Mouse (Mus musculus) c-Kit-positive CD71-positive TER-119-negative erythroid progenitor cells, embryonic 14.5 days (primary cell): Measurements from ENCODE around the gene Hoxa9.

Experiments used
- DNase-seq: peaks from one replicate; pipeline ENCODE4 v3.0.0-alpha.2; 2013; ENCODE audit warnings: low read depth

Hoxa9 gene

GRCm38 (mm10) chr6:52230516-52231165, at the start of gene Hoxa9:
TSS of gene Hoxa9 (minus strand) at chr6:52231089.
- DNase-seq: no peak

GRCm38 (mm10) chr6:52276920-52277319, 46.0 kb upstream of the Hoxa9 start:
- no peak for DNase-seq

DNA sequence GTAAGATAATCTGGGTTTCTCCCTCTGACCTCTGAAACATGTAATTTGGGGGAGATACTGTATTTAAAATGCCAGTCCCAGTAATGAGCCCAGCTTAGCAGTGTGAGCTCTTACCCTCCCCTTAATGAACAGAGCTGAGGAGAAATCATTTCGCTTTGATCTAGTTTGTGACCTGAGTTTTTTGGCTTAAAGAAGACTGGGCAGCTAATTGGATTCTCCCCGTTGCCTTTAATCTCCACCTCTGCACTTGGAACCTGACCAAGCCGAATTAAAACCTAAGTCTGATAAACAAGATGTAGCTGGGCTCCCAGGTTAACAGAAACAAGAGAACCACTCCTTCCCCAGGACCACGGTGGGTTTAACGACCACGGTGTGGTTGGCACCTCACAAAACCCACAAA, 45.5 kb upstream of the Hoxa9 start:
- DNase-seq: no peak

- no peak for DNase-seq
Observed at GRCm38 (mm10) chr6:52275563-52276280, 44.8 kb upstream of the Hoxa9 start.

DNA sequence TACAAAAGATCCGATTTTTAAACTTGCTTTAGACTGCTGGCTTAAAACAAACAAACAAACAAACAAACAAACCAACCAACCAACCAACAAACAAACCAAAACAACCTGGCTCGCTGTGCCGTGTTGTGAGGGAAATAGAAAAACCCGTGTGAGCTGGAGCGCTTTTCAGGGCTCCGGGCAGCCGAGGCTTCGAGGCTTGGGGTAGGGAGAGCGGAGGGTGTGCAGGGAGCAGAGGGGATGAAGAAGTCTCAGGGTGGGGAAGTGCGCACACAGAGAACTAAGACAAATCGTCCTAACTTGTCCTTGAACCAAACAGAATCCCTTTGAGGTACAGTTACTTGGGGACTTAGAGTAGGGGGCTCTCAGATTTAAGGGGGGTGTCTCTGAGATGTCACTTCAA, 43.7 kb upstream of the Hoxa9 start:
- DNase-seq: no peak

- DNase-seq: no peak
Observed at GRCm38 (mm10) chr6:52273656-52274280, 42.9 kb upstream of the Hoxa9 start.

- DNase-seq: no peak
Observed at GRCm38 (mm10) chr6:52272766-52273655, 42.1 kb upstream of the Hoxa9 start.

GRCm38 (mm10) chr6:52270494-52271480, 39.9 kb upstream of the Hoxa9 start:
- peak; percentile 17 for DNase-seq

DNA sequence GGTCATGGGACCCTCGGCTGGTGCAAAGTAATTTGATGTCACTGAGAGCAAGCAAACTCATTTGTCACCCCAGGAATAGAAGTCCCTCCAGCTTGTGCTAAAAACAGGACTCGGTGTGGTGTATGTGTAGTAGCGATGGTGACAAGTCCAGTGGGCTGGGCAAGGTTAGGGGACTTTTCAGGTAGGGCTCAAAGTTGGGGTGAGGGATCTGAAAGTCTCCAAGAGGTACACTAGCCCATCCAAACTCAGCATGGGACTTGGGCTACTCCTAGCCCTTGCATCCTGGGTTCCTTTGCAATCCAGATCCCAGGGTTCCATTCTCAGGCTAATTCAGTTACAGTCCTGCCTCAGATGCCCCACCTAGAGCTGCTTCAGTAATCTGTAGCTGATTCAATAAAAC, 37.9 kb upstream of the Hoxa9 start:
- DNase-seq: no peak

GRCm38 (mm10) chr6:52268341-52268740, 37.5 kb upstream of the Hoxa9 start:
- DNase-seq: no peak

DNA sequence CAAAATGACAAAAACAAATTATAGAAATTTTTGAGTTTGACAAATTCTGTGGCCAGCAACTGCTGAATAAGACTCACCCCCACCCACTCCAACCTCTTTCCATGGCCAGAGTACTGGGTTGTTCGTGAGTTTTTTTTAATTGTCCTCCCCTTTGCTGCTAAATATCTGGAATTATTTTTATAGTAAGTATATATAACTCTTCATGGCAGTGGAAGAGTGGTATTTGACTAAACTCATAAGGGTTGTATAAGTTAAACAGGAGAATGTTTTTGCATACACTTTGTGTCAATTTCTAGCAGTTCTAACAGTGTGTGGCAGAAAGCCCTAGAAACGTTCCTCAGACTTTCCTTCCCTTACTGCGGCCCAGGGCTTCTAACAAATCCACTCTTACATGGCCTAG, 36.8 kb upstream of the Hoxa9 start:
- no peak for DNase-seq

GRCm38 (mm10) chr6:52267221-52267620, 36.3 kb upstream of the Hoxa9 start:
- no peak for DNase-seq

DNA sequence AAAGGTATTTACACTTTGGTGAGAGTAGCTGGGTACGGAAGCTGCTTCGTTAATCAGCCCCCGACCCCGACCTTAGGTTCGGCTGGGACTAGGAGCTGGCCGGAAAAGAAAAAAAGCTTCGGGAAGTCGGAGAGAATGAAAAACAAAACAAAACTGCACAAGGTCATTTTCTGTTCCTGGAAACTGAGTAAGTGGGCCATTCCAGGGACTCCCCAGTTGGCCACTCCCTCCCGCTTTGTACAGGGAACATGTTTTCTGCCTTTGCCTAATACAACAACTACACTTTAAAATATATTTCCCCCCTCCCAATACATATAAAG, 35.7 kb upstream of the Hoxa9 start:
- DNase-seq: no peak

- no peak for DNase-seq
Observed at GRCm38 (mm10) chr6:52265913-52266665, 35.2 kb upstream of the Hoxa9 start.

DNA sequence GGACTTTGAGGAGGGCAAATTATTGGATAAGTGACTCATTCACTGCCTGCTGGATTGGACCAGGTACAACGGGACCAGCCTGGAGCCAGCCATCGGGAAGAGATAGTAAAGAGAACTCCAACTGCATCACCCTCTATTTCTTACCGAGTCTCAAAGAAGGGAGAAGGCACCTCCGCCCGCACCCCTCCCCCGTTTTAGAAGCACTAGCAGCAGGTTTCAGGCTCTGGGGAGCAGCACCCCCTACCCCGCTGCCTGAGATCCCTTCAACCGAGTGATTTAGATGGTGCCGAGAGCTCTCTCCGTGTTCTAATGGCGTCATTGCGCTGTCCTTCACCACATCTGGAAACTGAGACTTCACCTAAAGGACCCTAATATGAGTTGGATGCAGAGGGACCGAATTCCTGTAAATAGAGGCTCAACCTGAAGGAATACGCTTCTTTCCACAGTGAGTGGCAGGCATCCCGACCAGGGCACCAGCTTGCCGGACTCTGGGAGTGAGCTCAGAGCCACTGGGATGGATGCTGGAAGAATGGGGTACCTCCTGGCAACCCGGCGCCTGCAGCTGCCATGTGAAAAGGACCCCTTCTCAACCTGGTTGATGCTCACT, 34.5 kb upstream of the Hoxa9 start:
- DNase-seq: no peak

- no peak for DNase-seq
Observed at GRCm38 (mm10) chr6:52264106-52264790, 33.4 kb upstream of the Hoxa9 start.

DNA sequence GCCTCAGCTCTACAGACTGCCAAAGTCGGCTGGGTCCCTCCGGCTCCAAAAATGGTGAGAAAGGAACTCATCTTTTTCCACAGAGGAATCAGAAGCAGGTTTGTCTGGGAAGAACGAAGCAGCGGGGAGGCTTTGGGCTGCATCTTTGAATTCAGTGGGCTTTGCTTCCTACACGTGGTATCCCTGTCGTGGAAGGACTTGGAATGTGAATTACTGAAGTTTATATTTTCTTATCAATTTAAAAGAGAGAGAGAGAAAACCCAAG, 32.4 kb upstream of the Hoxa9 start:
- no peak for DNase-seq

GRCm38 (mm10) chr6:52262463-52263320, 31.8 kb upstream of the Hoxa9 start:
- DNase-seq: no peak
